Mouse (Mus musculus): ENCODE results near the gene Nim1k.

Nim1k gene

DNA sequence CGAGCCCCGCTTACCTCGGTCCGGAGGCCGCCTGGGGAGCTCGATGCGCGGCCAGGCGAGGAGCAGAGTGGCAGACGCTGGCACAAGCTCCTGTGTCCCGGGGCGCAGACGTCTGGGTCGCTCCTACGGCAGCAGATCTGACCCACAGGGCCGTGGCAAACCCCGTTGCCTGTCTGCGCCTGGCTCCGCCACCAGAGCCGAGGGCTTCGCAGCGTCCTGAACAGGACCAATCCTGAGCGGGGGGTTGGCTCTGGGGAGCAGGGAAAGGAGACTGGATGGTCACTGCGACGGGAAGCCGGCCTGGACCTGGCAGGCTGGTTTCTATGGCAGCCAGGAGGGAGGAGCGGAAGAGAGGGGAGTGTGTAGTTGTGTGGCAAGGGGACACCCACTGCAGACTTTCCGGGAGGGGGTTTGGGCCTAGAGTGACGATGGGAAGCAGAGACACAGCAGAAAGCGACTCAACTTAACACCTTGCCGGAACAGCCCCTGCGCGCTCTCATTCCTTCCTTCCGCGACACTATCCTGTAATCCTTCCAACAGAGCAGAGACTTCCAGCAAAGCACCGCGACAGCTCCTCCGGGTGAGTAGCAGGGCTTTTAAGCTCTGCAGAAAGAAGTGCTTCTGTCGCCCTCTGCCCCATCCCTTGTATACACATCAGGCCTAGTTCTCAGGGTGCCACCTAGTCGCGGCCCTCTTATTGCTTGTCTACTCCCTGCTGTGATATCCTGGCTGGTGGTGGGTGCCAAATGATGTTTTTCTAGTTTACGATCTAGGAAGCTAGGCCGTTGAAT is at the start of gene Nim1k:
Nim1k (minus strand) TSS at position 202 of the 791 bp plus-strand sequence.
- in situ Hi-C loops (cut with MboI; ENCODE audit: low pct_unique_long_range_greater_than_20kb in 1 of 2, low sequenced_read_pairs in 2 of 2, unreplicated experiment in 1 of 2): no loop called here

DNA sequence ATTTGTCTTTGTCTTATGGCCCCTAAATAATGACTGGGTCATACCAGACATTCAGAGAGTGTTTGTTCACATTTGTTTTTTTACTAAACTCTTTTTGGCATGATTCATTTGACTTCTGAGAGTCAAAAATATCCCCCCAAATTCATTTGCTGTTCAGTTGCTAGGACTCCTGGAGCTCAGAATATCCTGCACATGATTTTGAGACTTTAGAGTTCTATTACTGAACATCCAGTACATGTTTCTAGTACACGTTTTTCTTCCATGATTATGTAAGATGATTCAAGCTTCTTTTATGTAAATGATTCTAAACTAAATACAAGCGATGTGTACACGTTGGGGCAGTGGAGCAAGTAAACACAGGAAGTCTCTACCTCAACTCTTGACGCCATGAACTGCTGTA is 42.0 kb upstream of the Nim1k start:
- in situ Hi-C loops (cut with MboI; ENCODE audit: low pct_unique_long_range_greater_than_20kb in 1 of 2, low sequenced_read_pairs in 2 of 2, unreplicated experiment in 1 of 2): no loop called here

DNA sequence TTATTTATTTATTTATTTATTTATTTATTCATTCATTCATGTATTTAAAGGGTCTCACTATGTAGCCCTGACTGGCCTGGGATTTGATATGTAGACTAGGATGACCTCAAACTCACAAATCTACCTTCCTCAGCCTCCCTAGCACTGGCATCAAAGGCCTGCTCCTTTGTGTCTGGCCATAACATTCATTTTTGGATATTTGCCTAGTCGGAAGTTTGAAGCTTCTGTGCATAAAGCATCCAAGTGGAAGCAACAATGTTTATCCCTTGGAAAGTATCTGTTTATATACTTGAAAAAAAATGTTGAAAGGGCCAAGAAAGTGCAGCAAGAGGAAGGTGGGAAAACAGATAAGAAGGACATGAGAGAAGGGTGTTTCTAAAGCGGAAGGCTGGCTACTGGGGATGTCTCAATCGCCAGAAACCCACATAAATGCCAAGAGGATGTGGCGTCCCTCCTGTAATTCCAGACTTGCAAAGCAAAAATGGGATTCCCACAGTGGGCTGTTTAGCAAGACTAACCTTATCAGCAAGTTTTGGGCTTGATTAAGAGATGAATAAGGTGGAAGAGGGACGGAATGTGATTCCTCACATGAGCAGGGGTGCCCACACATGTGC is 37.2 kb upstream of the Nim1k start:
- in situ Hi-C loops (cut with MboI; ENCODE audit: low pct_unique_long_range_greater_than_20kb in 1 of 2, low sequenced_read_pairs in 2 of 2, unreplicated experiment in 1 of 2): no loop called here

DNA sequence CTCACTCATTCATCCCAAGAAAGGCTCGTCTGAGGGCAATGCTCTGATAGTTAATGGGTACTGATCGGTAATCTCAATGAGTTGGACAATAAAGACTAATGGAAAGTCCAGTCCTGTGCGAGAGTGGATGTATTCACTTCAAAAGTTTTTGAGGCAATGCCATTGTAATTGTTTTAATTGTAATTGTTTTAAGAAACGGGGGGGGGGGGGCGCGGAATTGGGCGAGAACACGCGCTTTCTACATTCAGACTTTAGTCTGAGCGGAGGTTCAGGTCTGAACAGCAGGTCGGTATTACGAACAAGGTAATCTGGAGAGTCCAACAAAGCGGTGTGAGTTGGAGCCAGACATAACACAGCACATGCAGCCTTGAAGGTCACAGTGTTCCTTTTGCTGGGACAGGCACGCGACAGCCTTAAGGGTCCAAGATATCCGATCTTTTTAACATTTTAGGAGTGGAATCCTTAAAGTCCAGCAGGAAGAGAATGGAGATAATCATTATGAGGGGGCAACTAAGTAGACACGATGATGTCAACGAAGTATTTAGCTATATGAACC is 36.0 kb upstream of the Nim1k start:
- in situ Hi-C loops (cut with MboI; ENCODE audit: low pct_unique_long_range_greater_than_20kb in 1 of 2, low sequenced_read_pairs in 2 of 2, unreplicated experiment in 1 of 2): no loop called here

DNA sequence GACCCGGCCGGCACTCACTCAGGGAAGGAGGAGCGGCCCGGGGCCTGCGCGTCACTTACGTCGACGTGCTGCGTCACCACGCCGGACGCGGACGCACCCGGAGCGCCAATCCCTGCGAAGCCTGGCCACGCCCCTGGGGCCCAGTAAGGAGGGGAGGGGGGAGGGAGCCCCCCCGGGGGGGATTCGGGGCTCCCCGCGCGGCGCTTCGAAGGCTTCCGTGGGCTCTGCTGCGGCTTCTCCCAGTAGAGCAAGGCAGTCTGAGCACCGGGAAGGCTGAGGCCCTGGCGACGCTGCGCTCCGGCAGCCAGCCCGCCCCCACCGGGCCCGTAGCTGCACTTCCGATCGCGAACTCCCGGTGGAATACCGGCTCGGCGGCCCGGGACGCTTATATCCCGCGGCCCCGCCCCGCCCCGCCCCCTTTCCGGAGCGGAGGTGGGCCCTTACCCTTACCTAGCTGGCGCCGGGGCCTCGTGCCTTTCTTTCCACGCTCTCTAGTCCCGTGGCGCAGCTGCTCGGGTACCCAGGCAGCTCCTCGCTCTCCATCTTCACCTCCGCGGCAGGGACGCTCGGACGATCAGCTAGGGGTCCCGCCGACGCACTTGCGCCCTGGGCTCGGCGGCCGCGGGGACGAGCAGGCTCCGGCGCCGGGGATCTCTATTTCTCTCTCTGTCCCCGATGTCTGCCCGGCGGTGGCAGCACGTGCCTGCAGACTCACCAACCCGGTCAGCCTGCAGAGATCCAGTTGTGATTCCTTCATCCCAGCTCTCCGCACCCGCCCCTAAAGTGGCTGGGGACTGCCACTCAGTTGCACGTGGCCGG is 35.3 kb upstream of the Nim1k start, which contains the start of gene Zfp131:
Zfp131 (minus strand) TSS at position 129 of the 819 bp plus-strand sequence.
- in situ Hi-C loops (cut with MboI; ENCODE audit: low pct_unique_long_range_greater_than_20kb in 1 of 2, low sequenced_read_pairs in 2 of 2, unreplicated experiment in 1 of 2): no loop called here

DNA sequence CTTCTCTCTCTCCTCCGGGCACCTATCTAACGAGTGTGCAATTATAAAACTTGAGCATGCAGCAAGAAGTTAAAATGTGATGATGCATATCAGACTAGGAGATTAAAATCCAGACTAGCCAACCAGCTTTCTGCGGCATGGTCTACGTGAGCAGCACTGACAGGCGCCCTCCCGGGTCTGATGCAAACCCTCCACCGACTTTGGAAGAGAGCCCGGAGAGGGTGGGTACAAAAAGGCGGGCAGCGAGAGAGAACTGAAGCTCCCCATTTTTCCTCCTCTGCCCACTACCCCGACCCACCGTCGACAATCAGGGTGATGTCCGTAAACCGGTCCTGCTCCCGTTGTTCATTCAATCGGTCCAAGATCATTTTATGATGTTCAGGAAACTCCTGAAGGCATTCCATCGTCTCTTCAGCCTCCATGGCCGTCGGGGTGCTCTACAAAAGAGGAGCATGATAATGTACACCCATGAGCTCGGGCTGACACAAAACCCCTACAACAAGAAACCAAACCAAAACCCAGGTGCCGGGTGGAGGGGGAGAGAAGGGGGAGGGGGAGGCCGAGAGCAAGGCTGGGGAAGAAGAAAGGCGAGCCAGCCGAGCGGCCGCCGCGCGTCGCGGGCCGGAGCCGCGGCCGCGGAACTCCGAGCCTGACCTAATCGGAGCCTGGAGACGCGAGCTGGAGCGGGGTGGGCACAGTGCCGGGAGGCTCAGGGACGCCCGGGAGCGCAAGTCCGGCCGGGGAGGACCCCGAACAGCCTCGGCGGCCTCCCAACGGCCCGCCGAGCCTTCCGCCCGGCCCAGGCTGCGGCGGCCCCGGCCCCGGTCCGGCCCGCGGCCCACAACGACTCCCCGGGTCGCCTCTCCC is 34.4 kb upstream of the Nim1k start:
- in situ Hi-C loops (cut with MboI; ENCODE audit: low pct_unique_long_range_greater_than_20kb in 1 of 2, low sequenced_read_pairs in 2 of 2, unreplicated experiment in 1 of 2): no loop called here

DNA sequence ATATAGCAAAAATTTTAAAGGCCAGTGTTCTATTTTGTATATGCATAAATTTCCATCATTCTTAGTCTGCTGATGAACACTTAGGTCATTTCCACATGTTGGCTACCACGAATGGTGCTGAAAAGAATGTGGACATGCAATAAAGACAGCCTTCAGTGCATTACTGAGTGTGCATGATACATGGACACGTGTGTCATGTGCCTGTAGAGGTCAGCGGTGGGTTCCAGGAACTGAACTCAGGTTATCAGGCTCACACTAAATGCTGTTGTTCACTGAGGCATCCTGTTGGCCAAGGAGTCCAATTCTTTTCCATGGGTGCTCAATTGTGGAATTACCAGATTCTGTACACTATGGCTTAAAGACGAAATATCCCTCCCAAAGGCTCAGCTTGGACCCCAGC is 27.9 kb upstream of the Nim1k start:
- in situ Hi-C loops (cut with MboI; ENCODE audit: low pct_unique_long_range_greater_than_20kb in 1 of 2, low sequenced_read_pairs in 2 of 2, unreplicated experiment in 1 of 2): no loop called here

DNA sequence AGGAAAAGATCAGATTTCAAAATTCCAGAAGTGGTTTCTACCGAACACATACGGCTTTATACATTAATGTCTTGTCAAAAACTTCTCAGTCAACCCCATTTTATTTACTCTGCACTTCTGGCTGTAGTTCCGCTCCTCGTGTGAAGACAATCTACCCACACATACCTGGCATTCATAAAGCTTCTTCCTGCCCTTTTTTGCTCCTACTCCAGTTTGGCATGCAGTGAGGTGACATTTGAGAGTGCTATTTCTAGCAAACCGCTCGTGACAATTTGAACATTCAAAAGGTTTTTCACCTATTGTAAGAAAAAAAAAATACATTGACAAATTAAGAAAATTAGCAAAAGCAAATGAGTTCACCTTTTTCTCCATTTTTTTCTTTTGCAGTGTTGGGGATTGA is 12.9 kb upstream of the Nim1k start:
- in situ Hi-C loops (cut with MboI; ENCODE audit: low pct_unique_long_range_greater_than_20kb in 1 of 2, low sequenced_read_pairs in 2 of 2, unreplicated experiment in 1 of 2): no loop called here

DNA sequence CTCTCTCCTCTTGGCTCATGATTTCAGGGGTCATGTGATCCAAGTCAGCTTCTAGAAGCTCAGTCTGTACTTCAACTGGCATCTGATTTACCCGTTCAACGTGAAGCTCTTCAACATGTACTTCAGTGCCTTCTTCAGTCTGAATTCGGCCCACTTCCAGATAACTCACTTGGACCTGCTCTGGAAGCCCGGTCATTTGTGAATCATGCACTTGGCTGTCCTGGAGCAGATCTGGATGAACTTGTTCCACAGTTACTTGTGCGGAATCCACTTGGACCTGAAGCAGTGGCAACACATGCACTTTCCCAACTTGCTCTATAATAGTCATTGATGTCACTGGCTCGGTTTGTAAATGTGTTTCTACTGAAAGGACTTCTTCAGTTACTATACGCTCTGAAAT is 10.8 kb upstream of the Nim1k start:
- in situ Hi-C loops (cut with MboI; ENCODE audit: low pct_unique_long_range_greater_than_20kb in 1 of 2, low sequenced_read_pairs in 2 of 2, unreplicated experiment in 1 of 2): no loop called here

DNA sequence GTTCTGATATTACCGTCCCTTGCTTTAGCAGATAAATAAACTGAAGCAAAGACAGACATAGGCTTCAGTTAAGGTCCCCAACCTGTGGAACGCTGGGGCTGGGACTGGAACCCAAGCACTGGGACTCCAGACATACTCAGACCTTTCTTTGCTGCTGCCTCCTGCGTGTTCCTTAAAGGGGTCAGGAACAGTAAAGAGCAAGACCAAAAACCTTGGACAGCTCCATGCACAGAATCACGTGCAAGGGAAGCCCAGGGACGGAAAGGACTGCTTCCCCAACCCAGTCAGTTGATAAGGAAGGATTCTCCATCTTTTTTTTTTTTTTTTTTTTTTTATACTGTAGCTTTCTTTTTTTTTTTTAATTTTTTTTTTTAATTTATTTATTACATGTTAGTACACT is 1.1 kb upstream of the Nim1k start:
- in situ Hi-C loops (cut with MboI; ENCODE audit: low pct_unique_long_range_greater_than_20kb in 1 of 2, low sequenced_read_pairs in 2 of 2, unreplicated experiment in 1 of 2): no loop called here

DNA sequence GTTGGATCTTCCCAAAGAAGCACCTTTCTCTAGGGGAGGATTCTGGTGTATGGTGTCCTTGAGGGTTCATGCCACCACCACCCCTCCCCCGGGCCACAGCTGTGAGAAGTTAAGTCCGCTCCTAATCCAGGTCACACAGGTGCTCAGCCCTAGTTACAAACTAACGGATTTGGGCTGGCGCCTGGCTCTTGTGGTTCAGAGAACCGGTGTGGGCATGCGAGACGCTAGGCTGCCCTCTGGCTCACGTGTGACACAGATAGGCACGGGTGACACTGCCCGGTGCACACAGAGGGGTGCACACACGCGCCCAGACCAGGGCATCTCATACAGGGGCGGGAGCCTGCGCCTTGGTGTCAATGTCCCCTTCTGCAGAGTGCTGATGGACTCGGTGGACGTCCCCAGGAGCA is 538 bp downstream of the Nim1k start:
- in situ Hi-C loops (cut with MboI; ENCODE audit: low pct_unique_long_range_greater_than_20kb in 1 of 2, low sequenced_read_pairs in 2 of 2, unreplicated experiment in 1 of 2): no loop called here

DNA sequence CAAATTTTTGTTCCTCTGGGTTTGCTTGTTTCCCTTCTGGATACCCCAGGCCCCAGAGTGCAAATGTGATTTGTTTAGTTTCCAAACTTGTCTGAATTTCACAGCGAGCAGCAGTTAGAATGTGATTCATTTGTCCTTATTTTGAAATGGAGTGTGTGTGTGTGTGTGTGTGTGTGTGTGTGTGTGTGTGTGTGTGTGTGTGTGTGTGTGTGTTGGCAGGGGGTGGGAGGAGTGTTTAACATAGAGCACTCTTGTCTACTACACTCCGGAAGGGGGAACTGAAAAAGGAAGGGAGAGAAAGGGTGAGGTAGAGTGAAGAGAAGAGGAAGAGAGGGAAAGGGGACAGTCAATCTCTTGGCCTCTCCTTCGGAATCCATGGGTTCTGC is 1.1 kb downstream of the Nim1k start:
- in situ Hi-C loops (cut with MboI; ENCODE audit: low pct_unique_long_range_greater_than_20kb in 1 of 2, low sequenced_read_pairs in 2 of 2, unreplicated experiment in 1 of 2): no loop called here

DNA sequence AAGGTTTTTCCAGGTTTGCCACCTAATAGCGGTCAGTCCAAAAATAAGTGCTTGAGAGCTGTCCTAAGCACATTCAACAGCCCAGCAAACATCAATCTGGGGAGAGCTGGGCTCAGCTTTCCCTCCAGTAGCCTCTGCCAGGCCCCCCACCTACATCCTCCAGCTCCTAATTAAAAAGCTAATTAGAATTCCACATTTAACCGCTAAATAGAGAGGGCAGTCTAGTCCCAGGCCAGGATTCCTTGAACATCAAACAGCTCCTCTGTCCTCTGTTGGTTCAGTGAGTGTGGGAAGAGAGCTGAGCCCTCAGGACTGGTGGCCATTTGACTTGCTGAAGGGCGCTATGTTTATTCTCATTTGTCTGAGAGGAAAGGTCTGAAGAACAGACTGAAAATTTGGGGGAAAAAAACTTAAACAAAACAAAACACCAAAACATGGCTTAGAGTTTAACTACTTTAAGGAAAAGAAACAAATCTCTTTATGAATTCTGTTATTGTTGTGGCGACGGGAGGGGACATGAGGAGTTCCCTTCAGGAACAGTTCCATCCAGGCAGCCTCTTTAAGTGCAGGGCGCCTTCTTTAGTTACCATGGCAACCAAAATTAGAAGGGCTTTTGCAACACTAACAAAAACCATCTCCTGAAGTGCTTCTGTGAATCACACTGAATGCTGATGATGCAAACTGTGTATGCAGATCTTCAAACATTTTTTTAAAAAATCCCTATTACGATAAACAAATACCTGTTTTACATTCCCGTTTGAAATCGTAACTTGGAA is 1.6 kb downstream of the Nim1k start:
- in situ Hi-C loops (cut with MboI; ENCODE audit: low pct_unique_long_range_greater_than_20kb in 1 of 2, low sequenced_read_pairs in 2 of 2, unreplicated experiment in 1 of 2): no loop called here

DNA sequence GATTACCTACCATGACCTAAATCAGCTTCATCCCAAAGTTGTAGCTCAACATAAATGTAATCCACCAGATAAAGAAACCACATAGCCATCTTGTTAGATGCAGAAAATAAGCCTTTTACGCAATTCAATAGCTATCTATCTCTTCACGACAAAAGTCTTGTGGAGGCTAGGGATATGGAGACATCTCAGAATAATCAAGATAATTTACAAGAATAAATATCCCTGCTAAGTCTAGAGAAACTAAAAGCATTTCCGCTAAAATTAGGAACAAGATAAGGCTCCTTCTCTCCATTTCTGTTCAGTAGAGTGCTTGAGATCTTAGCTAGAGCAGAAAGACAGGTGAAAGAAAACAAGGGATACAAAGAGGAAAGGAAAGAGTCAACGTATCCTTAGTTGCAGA is 8.8 kb downstream of the Nim1k start:
- in situ Hi-C loops (cut with MboI; ENCODE audit: low pct_unique_long_range_greater_than_20kb in 1 of 2, low sequenced_read_pairs in 2 of 2, unreplicated experiment in 1 of 2): no loop called here

DNA sequence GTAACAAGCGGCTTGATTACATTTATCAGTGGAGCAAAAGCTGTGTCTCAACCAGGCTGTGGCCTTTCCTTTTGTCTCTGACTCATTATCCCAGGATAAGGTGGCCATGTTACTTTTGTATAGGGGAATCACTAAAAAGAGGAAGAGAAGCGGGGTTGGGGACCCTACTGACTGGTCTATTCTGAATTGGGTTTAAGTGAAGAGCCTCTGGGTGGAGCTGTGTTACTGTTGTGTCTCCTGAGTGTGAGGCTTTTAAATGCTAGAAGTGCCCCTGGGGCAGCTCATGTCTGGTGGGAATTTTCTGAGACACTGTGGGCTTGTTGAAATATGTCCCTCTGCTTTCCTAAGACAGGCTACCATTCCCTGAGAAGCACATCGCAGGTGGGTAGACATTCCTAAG is 12.2 kb downstream of the Nim1k start:
- in situ Hi-C loops (cut with MboI; ENCODE audit: low pct_unique_long_range_greater_than_20kb in 1 of 2, low sequenced_read_pairs in 2 of 2, unreplicated experiment in 1 of 2): no loop called here

DNA sequence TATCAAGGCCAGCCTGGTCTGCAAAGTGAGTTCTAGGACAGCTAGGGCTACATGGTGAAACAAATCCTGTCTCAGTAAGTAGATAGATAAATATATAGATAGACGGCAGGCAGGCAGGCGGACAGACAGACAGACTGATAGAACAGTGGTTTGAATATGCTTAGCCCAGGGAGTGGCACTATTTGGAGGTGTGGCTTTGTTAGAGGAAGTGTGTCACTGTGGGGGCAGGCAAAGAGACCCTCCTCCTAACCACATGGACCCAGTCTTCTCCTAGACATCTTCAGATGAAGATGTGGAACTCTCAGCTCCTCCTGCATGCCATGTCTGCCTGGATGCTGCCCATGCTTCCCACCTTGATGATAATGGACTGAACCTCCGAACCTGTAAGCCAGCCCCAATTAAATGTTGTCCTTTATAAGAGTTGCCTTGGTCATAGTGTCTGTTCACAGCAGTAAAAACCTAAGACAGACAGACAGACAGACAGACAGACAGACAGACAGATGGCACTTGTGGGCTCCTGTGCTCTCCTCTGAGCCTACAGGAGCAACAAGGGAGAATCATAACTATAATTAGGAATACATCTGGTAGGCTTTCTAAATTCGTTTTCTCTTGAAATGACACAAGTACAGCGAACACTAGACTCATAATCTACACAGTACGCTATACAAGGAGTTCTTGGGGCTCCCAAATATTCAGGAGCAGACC is 12.8 kb downstream of the Nim1k start:
- in situ Hi-C loops (cut with MboI; ENCODE audit: low pct_unique_long_range_greater_than_20kb in 1 of 2, low sequenced_read_pairs in 2 of 2, unreplicated experiment in 1 of 2): no loop called here

Measured in mouse embryonic stem cell (cell line).